Mouse (Mus musculus) mature B cell (primary cell): ENCODE data around the gene Nptx1.

Source experiments
- in situ Hi-C: fragments of 300-500 bp; cut with MboI; formaldehyde crosslinking; loops from 2 replicates; pipeline ENCODE4 v1.14.3; 2019

Nptx1 gene

DNA sequence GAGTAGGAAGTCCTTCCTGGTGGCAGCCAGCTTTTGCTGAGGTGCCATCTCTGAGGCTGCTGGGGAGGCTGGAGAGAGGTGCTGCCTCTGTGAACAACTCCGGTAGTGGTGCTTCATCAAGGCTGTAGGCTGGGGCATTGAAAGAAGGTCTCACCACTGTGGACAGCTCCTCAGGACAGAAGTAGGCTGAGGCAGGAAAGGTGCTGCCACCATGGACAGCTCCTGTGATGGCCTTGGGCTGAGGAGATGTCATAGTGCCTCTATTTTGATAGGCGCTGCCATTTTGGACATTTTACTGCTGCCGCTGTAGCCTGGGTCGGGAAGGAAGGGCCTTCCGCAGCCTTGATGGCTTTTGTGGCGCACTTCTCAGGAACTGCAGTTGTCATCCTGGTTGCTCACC lies 54.7 kb downstream of the Nptx1 start:
- in situ Hi-C loops: loop anchor here (10.0 kb wide), 1 partner anchor 412 kb away; no protein-coding TSS in a partner anchor

DNA sequence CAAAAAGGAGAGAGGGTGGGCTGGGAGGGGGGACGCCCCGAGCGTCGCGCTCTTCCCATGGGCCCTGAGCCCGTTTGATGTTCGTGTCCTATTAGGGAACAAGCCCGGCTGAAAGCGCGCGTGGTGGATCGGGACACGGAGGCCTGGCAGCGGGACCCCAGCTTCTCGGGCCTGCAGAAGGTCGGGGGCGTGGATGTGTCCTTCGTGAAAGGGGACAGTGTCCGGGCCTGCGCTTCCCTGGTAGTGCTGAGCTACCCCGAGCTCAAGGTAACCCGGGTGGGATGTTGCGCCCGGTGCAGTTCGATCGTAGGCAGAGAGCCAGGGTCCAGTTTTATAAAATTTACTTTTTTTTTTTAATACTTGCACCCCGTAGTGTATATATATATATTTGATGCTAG lies 55.9 kb downstream of the Nptx1 start:
- in situ Hi-C loops: loop anchor here (10.0 kb wide), 1 partner anchor 413 kb away; no protein-coding TSS in a partner anchor

DNA sequence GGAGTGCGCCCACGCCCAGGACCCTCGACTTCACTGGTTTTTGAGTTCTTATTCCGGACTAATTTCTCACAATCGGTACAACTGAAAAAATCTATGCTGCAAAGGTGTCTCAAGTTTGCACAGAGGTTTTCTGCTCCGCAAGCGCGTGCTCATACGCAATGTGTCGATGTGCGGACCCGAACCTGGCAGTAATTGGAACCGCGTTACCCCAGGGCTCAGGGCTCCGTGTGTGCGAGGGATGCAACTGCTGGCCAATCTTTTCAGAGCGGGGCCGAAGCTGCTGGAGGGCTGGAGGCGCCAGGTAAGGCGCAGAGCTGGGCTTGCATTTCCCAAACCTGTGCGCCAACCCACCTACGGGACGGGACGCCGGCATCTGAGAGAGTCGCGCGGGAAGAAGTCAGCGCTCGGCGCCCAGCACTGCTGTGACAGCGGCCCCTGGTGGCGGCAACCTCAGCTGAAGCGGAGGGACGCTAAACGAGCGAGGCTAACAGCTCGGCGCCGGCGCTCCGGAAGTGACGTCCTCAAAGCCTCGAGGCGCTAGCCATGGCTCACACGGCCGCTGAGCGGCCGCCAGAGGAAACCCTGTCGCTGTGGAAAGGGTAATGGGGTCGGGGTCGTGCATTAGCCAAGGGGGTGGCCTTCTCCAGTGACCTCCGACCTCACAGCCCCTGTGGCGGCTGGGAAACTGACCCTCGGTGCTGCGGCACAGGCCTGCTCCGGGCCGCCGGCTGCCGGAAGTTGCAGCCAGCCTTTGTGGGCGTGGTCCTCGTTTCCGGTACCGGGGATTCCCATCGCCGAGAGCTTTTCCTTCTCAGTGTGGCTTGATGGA lies 56.5 kb downstream of the Nptx1 start, which contains the start of gene Endov:
TSS of gene Endov (plus strand) at position 487 of the 829 bp plus-strand sequence.
- in situ Hi-C loops: loop anchor here (10.0 kb wide), 1 partner anchor 414 kb away; no protein-coding TSS in a partner anchor
